Mouse (Mus musculus): ENCODE data around the gene Jph2. TPM values are rescaled to one million over a fixed set of nuclear protein-coding genes. Genes with fewer than 3 reads are reported as not detected.

The Jph2 gene
- polyA plus RNA-seq, 1 experiment = 38.4 TPM

GRCm38 (mm10) chr2:163332368-163333055 is 65.3 kb downstream of the Jph2 start:
- Histone ChIP-seq H3K4me1 (ENCODE audit: control insufficient read depth, insufficient read depth, low read length) (no peaks in the 10 kb centered on the region), H3K4me3 (replicated peaks; ENCODE audit: extremely low read depth, low read depth, low read length) (no peak overlapping the region)
- DNase-seq = no peak
- TF ChIP-seq CTCF (IDR thresholded peaks at IDR 0.05; ENCODE audit: insufficient read depth, low read length) = no peak
- no peak for TF ChIP-seq POLR2A (IDR thresholded peaks at IDR 0.05; ENCODE audit: borderline replicate concordance, extremely low read depth, low read depth, low read length)
- 57% methylated on average over 13 of the region's 13 CpGs for WGBS

DNA sequence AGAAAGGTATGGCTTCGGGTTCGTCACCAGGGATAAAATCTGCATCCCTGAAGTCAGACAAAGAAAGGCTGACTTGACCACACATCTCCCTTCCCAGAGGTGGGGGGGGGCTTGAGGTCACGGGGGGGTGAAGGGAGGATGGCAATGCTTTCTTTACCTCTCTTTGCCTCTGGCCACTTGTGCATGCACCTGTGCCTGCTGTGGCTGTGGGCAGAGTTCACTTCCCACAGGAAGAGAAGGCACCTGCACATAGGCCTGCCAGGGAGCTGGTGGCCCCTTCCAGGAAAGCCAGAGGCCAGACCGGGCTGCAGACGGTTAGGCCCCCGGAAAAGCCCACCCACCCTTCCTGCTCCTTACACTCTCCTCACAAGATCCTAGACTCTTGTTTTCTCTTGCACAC is 66.4 kb downstream of the Jph2 start:
- 70% methylated on average over 6 of the region's 6 CpGs for WGBS
- no peak for DNase-seq
- TF ChIP-seq POLR2A (IDR thresholded peaks at IDR 0.05; ENCODE audit: borderline replicate concordance, extremely low read depth, low read depth, low read length) = no peak
- TF ChIP-seq CTCF (IDR thresholded peaks at IDR 0.05; ENCODE audit: insufficient read depth, low read length) = no peak
- no peak overlapping the region for H3K4me3 ChIP-seq (replicated peaks; ENCODE audit: extremely low read depth, low read depth, low read length)
- no peaks in the 10 kb centered on the region for H3K4me1 ChIP-seq (ENCODE audit: control insufficient read depth, insufficient read depth, low read length)

GRCm38 (mm10) chr2:163330742-163331141 is 67.1 kb downstream of the Jph2 start:
- no peaks in the 10 kb centered on the region for H3K4me1 ChIP-seq (ENCODE audit: control insufficient read depth, insufficient read depth, low read length)
- TF ChIP-seq CTCF (IDR thresholded peaks at IDR 0.05; ENCODE audit: insufficient read depth, low read length) = peak; percentile 46; the same call in 1 of the 2 replicates
- TF ChIP-seq POLR2A (IDR thresholded peaks at IDR 0.05; ENCODE audit: borderline replicate concordance, extremely low read depth, low read depth, low read length) = no peak
- WGBS = 21% methylated on average over 7 of the region's 7 CpGs
- H3K4me3 ChIP-seq (replicated peaks; ENCODE audit: extremely low read depth, low read depth, low read length) = no peak overlapping the region
- DNase-seq = no peak

DNA sequence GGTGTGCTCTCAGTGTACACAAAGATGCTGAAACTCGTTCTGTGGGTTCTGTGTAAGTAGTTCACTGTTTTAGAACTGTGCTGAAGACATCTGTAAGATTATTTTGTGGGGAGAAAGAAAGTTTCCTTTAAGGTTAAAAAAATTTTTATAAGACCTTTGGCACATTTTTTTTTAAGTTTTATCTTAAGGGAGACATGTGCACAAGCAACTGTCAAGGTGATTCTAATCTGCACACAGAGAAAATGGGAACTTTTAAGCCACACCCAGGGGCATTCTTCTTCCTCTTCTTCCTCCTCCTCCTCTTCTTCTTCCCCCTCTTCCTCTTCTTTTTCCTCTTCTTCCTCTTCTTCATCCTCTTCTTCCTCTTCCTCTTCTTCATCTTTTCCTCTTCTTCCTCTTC is 74.6 kb downstream of the Jph2 start:
- WGBS = 34% methylated on average over 1 of the region's 1 CpGs
- no peak for TF ChIP-seq CTCF (IDR thresholded peaks at IDR 0.05; ENCODE audit: insufficient read depth, low read length)
- TF ChIP-seq POLR2A (IDR thresholded peaks at IDR 0.05; ENCODE audit: borderline replicate concordance, extremely low read depth, low read depth, low read length) = no peak
- no peaks in the 10 kb centered on the region for H3K4me1 ChIP-seq (ENCODE audit: control insufficient read depth, insufficient read depth, low read length)
- no peak for DNase-seq
- H3K4me3 ChIP-seq (replicated peaks; ENCODE audit: extremely low read depth, low read depth, low read length) = no peak overlapping the region

- WGBS = 90% methylated on average over 3 of the region's 3 CpGs
- H3K4me1 ChIP-seq (ENCODE audit: control insufficient read depth, insufficient read depth, low read length) = no peaks in the 10 kb centered on the region
- DNase-seq = no peak
- TF ChIP-seq POLR2A (IDR thresholded peaks at IDR 0.05; ENCODE audit: borderline replicate concordance, extremely low read depth, low read depth, low read length) = no peak
- no peak for TF ChIP-seq CTCF (IDR thresholded peaks at IDR 0.05; ENCODE audit: insufficient read depth, low read length)
- H3K4me3 ChIP-seq (replicated peaks; ENCODE audit: extremely low read depth, low read depth, low read length) = no peak overlapping the region
Observed at GRCm38 (mm10) chr2:163318777-163319176, 79.0 kb downstream of the Jph2 start.

DNA sequence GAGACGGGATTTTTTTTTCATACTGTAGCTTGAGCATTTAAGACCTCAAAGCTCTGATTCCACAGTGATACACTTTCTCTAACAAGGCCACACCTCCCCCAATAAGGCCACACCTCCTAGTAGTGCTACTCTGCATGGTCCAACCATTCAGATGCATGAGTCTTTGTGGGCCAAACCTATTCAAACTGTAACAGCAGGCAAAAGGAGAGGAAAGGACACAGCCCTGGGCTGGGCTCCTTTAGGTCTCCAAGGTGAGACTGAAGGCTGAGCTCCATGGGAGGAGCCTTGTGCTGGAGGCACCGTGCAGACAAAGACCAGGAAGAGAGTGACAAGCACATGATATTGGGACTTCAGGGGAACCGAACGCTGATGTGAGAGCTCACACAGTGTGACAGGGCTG is 80.5 kb downstream of the Jph2 start:
- no peak for DNase-seq

DNA sequence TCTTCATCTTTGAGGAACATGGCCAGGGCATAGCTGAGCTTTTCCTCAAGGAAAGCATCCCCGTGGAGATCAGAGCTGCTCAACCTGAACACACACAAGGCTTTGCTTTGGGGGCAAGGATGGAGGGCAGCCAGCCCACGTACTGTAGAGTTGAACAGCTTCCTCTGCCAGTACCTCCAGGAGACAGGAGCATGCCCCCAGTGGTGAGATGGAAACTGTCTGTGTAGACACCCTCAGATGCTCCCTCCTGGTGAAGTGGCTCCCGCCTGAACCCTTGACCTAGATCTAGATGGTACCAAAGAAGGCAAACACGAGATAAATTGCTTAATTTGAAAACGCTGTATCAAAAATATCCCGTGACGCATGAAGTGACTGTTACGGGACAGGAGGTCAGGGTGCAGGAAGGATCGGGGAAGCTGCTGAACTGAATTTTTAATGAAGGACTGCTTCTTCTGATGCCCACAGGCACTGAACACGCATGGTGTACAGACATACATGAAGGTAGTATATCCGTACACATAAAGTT is 87.6 kb downstream of the Jph2 start:
- WGBS = 70% methylated on average over 11 of the region's 11 CpGs
- Histone ChIP-seq H3K4me1 (ENCODE audit: control insufficient read depth, insufficient read depth, low read length) (no peaks in the 10 kb centered on the region), H3K4me3 (replicated peaks; ENCODE audit: extremely low read depth, low read depth, low read length) (no peak overlapping the region)
- TF ChIP-seq CTCF (IDR thresholded peaks at IDR 0.05; ENCODE audit: insufficient read depth, low read length) = no peak
- TF ChIP-seq POLR2A (IDR thresholded peaks at IDR 0.05; ENCODE audit: borderline replicate concordance, extremely low read depth, low read depth, low read length) = no peak
- DNase-seq = no peak

More for the DNA sequence above, 80.5 kb downstream of the Jph2 start:
- no peak for TF ChIP-seq POLR2A (IDR thresholded peaks at IDR 0.05; ENCODE audit: borderline replicate concordance, extremely low read depth, low read depth, low read length)
- no peak for TF ChIP-seq CTCF (IDR thresholded peaks at IDR 0.05; ENCODE audit: insufficient read depth, low read length)
- no peak overlapping the region for H3K4me3 ChIP-seq (replicated peaks; ENCODE audit: extremely low read depth, low read depth, low read length)
- 65% methylated on average over 4 of the region's 4 CpGs for WGBS
- no peaks in the 10 kb centered on the region for H3K4me1 ChIP-seq (ENCODE audit: control insufficient read depth, insufficient read depth, low read length)

- Histone ChIP-seq H3K4me1 (ENCODE audit: control insufficient read depth, insufficient read depth, low read length) (no peaks in the 10 kb centered on the region), H3K4me3 (replicated peaks; ENCODE audit: extremely low read depth, low read depth, low read length) (no peak overlapping the region)
- no peak for DNase-seq
- 89% methylated on average over 17 of the region's 17 CpGs for WGBS
- TF ChIP-seq POLR2A (IDR thresholded peaks at IDR 0.05; ENCODE audit: borderline replicate concordance, extremely low read depth, low read depth, low read length) = no peak
- no peak for TF ChIP-seq CTCF (IDR thresholded peaks at IDR 0.05; ENCODE audit: insufficient read depth, low read length)
Observed at GRCm38 (mm10) chr2:163309376-163309775, 88.4 kb downstream of the Jph2 start.

GRCm38 (mm10) chr2:163303037-163303436 is 94.8 kb downstream of the Jph2 start:
- DNase-seq = no peak
- no peak for TF ChIP-seq CTCF (IDR thresholded peaks at IDR 0.05; ENCODE audit: insufficient read depth, low read length)
- Histone ChIP-seq H3K4me3 (replicated peaks; ENCODE audit: extremely low read depth, low read depth, low read length) (no peak overlapping the region), H3K4me1 (ENCODE audit: control insufficient read depth, insufficient read depth, low read length) (no peaks in the 10 kb centered on the region)
- WGBS = 70% methylated on average over 9 of the region's 9 CpGs

GRCm38 (mm10) chr2:163301641-163302040 is 96.2 kb downstream of the Jph2 start:
- no peak overlapping the region for H3K4me3 ChIP-seq (replicated peaks; ENCODE audit: extremely low read depth, low read depth, low read length)
- DNase-seq = no peak
- TF ChIP-seq POLR2A (IDR thresholded peaks at IDR 0.05; ENCODE audit: borderline replicate concordance, extremely low read depth, low read depth, low read length) = no peak
- TF ChIP-seq CTCF (IDR thresholded peaks at IDR 0.05; ENCODE audit: insufficient read depth, low read length) = 0 out of 2 replicates have a peak, but pooled peaks have one; percentile 34
- no peaks in the 10 kb centered on the region for H3K4me1 ChIP-seq (ENCODE audit: control insufficient read depth, insufficient read depth, low read length)
- WGBS = 57% methylated on average over 5 of the region's 5 CpGs

Measured in lung, adult 2 months (tissue).